Mouse (Mus musculus) erythroblast, embryonic 14.5 days (primary cell): ENCODE data around the gene Cenpt.

ENCODE experiments used
- GATA1 ChIP-seq: IDR thresholded peaks from 2 replicates; pipeline ENCODE4 v1.6.1; 2012; ENCODE audit warnings: low read length, inconsistent platforms, mixed read lengths
- TAL1 ChIP-seq: IDR thresholded peaks from 3 replicates; pipeline ENCODE4 v1.6.1; 2012; ENCODE audit warnings: low read length, inconsistent platforms, mixed read lengths

DNA sequence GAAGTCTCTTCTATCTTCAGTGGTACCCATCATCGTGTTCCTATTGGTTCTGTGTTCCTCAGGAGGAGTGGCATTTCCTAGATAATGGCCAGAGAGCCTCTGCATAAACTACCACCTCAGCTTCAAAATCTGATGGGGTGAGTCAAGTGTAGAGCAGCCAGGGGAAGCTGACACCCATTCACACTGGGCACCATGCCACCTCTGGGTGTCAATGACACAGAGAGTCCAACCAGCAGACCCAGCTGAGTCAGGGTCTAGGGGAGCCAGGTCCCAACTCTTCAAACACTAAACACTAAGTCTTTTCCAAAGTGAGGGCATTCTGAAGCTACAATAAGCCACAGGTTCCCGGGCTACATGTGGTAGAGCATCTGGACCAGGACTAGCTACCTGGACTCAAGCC is 44.6 kb downstream of the Cenpt start:
- no peak for TF ChIP-seq TAL1
- no peak for TF ChIP-seq GATA1
